Mouse (Mus musculus) small intestine, adult 2 months (tissue): ENCODE measurements around the gene Tmem229b.

Source experiments
- CTCF ChIP-seq: fragments of 200-500 bp; IDR thresholded peaks from 2 replicates; pipeline ENCODE4 v1.5.1; 2012; ENCODE audit warnings: low read depth, mild to moderate bottlenecking, control low read depth, inconsistent platforms, low read length, moderate library complexity, mixed read lengths; ENCODE audit not compliant: insufficient replicate concordance, insufficient read length; ENCODE audit errors: extremely low read depth
- POLR2A ChIP-seq: fragments of 200-500 bp; IDR thresholded peaks from 2 replicates; pipeline ENCODE4 v1.6.1; 2012; ENCODE audit warnings: low read depth, mild to moderate bottlenecking, control low read depth, inconsistent platforms, low read length, moderate library complexity

DNA sequence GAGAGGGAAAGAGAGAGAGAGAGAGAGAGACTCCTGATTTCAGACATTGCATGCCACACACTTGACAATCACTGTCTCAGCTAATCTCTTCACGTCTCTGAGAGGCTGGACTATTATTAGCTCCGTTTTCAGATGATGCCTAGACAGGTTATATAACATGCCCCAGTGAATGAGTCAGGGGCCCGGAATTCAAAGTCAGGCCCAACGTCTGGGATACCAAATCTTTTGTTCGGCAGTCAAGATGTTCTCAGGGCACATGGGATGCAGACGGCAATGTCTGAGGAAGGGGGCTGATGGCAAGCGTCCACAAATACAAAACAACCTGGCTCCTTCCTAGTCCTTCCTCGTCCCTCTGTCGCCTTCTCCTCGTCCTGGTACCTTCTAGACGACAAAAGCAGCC, 55.4 kb downstream of the Tmem229b start:
- TF ChIP-seq POLR2A, result no peak
- TF ChIP-seq CTCF, result no peak
